Mouse (Mus musculus): ENCODE data around the gene Igsf9. TPM values are rescaled to one million over a fixed set of nuclear protein-coding genes. Genes with fewer than 3 reads are reported as not detected.

Igsf9 gene
- 96.6 and 120 TPM in 2 replicates for polyA plus RNA-seq (2012; rRNA removed)

GRCm38 (mm10) chr1:172481540-172482280, at the start of gene Igsf9:
Gene Igsf9, plus strand, starts transcription at chr1:172481788.

DNA sequence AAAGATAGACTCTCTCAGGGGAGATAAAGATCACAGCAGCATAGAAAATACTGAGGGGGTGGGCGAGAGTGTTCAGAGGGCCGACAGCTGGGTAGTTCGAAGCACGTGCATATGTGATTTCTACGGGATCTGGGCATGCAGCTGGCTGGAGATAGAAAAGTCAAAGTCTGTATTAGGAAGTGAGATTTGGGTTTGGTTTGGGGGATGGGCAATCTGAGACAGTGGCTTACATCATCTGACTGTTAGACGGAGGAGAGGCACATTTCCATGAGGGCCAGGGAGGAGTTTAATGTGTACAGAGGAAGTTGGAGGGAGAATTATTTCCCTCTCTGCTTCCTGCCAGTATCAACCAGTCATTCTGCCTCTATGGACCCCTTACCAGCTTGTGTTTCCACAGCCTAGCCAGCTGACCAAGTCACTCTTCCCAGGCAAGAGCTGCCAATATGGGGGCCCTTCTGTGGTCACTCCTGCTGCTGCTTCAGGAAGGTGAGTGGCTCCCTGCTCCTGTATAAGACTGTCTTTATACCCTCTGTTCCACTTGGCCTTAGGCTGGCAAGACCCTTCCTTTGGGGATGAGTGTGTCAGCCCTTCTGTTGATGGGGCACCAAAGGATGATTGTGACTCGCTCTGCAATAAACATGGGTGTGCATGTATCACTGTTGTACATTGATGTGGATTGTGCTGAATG, 6.4 kb upstream of the Igsf9 start, which contains the start of gene Slamf9:
Slamf9 (plus strand) TSS at position 305 of the 688 bp plus-strand sequence.

DNA sequence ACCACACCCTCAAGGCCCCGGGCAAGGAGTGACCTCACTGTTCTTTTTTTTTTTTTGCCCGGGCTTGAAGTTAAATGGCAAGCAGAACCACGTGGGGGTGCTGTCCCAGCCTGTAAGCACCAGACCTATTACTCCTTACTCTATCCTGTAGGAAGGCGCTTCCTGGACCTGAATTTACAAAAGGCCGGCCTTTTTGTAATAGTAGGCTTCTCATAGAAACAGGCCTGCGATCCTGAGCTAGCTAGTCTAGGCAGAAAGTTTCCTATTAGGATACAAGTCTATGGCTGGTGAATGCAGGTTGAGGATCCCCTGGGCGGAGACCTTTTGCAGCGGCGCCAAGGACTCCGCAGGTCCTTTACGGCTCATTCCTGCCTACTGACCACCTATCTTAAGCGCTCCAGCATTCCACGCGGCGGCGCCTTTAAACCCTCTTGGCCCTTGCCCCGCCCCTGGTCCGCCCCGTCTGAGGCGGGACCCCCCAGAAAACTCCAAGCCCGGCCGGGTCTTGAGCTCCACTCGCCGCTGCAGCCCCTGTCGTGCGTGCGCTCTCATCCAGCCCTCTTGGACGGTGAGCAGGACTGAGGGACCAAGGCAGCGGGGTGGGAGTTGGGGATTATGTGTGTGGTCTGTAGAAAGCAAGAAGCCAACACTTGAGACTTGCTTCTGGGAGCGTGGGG, 18.3 kb downstream of the Igsf9 start, which contains the start of gene Tagln2:
Tagln2 (plus strand) TSS at position 283 of the 677 bp plus-strand sequence.

GRCm38 (mm10) chr1:172520576-172521440, 39.2 kb downstream of the Igsf9 start, which contains the start of gene Cfap45:
Gene Cfap45, plus strand, starts transcription at chr1:172520801.

Other genes starting within 250 kb of the Igsf9 start
- gene Atp1a4, start 223.4 kb upstream of the Igsf9 start, polyA plus RNA-seq (2012; rRNA removed), result 0.07 and 0.09 TPM in 2 replicates
- gene Igsf8, start 220.1 kb upstream of the Igsf9 start, polyA plus RNA-seq (2012; rRNA removed), result 112 and 125 TPM in 2 replicates
- gene Atp1a2, start 183.7 kb upstream of the Igsf9 start, polyA plus RNA-seq (2012; rRNA removed), result 111 and 114 TPM in 2 replicates
- 11.7 and 11.8 TPM in 2 replicates for gene Kcnj9, start 152.5 kb upstream of the Igsf9 start, polyA plus RNA-seq (2012; rRNA removed)
- gene Kcnj10, start 140.6 kb upstream of the Igsf9 start, polyA plus RNA-seq (2012; rRNA removed), result 5.3 and 7.0 TPM in 2 replicates
- gene Pigm, start 105.2 kb upstream of the Igsf9 start, polyA plus RNA-seq (2012; rRNA removed), result 6.8 and 6.9 TPM in 2 replicates
- gene Slamf9, start 6.4 kb upstream of the Igsf9 start, polyA plus RNA-seq (2012; rRNA removed), result 0.22 and 0.28 TPM in 2 replicates
- gene Tagln2, start 18.3 kb downstream of the Igsf9 start, polyA plus RNA-seq (2012; rRNA removed), result 40.9 and 43.4 TPM in 2 replicates
- 3.7 and 3.9 TPM in 2 replicates for gene Cfap45, start 39.0 kb downstream of the Igsf9 start, polyA plus RNA-seq (2012; rRNA removed)
- 0.98 and 1.2 TPM in 2 replicates for gene Vsig8, start 74.2 kb downstream of the Igsf9 start, polyA plus RNA-seq (2012; rRNA removed)
- gene Slamf8, start 108.8 kb downstream of the Igsf9 start, polyA plus RNA-seq (2012; rRNA removed), result 0.04 TPM in 1 of 2 replicates, not detected in the other
- gene Fcrl6, start 120.8 kb downstream of the Igsf9 start, polyA plus RNA-seq (2012; rRNA removed), result 0.05 and 0.13 TPM in 2 replicates
- gene Dusp23, start 151.2 kb downstream of the Igsf9 start, polyA plus RNA-seq (2012; rRNA removed), result 9.6 and 10.0 TPM in 2 replicates
- 0.04 TPM in 1 of 2 replicates, not detected in the other for gene Crp, start 216.3 kb downstream of the Igsf9 start, polyA plus RNA-seq (2012; rRNA removed)

Measured in central nervous system, embryonic 18 days (tissue).